Mouse (Mus musculus) cerebellum, adult 8-10 months (tissue): ENCODE measurements around the gene Nptx2.

Experiments
- DNase-seq: peaks from one replicate; pipeline ENCODE4 v3.0.0; 2022

Gene Nptx2

GRCm38 (mm10) chr5:144591248-144591880, 45.7 kb downstream of the Nptx2 start:
- DNase-seq: no peak

- no peak for DNase-seq
Observed at GRCm38 (mm10) chr5:144594796-144595195, 49.1 kb downstream of the Nptx2 start.
